In the genomic region with DNA sequence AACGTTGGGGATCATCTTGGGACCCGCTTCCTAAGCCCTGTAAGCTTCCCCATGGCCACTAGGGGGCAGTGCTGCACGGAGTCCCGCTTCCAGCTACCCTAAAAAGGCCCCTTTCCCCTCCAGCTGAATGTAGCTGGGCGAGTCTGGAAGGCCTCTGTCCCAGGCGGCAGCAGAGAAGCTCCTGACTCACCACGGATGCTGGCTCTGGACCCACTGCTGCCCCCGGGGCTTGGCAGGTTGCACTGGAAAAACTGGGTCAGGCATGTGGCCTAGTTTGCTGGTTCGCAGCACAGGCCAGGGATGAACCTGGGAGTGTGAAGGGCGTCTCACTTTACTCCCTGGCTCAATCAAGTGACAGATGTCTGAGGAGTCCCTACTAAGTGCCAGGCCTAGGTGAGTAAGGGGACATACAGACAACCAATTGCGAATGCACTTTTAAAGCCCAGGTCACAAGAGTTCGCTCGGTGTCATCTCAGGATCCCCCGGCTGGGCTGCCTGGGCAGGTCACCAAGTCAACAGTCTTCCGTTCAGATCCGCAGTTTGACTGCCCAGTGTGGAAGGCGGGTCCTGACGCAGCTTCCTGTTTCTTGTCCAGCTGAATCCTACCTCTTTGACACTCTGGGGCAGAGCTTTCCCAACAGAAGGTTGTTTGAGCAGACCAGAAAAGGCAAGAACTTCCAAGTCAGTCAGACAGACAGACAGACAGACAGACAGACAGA, we compare ENCODE assay signal across 8 mouse cellular contexts. TPM values are rescaled to one million over a fixed set of nuclear protein-coding genes. Genes with fewer than 3 reads are reported as not detected.
A peak's percentile ranks its signal among the peaks of the same experiment; 100 is the strongest.
DNase-seq lines count a peak whose midpoint lies in the region; ATAC-seq and TF ChIP-seq lines count a peak whose summit lies in the region.

No protein-coding gene starts in this region.

- no peak for ATAC-seq in forebrain, embryonic 11.5 days (replicated peaks; ENCODE audit: low FRiP score)
- ATAC-seq in heart, embryonic 16.5 days (replicated peaks; ENCODE audit: extremely low read depth, insufficient read depth, low FRiP score): peak; percentile 89
- peak; percentile 83 for ATAC-seq in liver, postnatal 0 days
- peak; percentile 43; the same call in 1 of the 2 replicates for ATAC-seq in neural tube, embryonic 13.5 days (ENCODE audit: low read depth)

- no peak overlapping the region for H3K4me2 ChIP-seq in CH12.LX (ENCODE audit: insufficient read depth, low read depth, poor library complexity, severe bottlenecking)
- no peak overlapping the region for H3K4me2 ChIP-seq in forebrain, embryonic 11.5 days (ENCODE audit: low read depth, low read length, severe bottlenecking)
- H3K4me2 ChIP-seq in heart, embryonic 16.5 days (ENCODE audit: low read depth, low read length): peak overlapping the region; percentile 17; the same call in 1 of the 2 replicates
- H3K4me2 ChIP-seq in liver, postnatal 0 days (ENCODE audit: low read depth, low read length): peak overlapping the region; percentile 44; the same call in 1 of the 2 replicates
- peak overlapping the region; percentile 20; the same call in 1 of the 2 replicates for H3K4me2 ChIP-seq in neural tube, embryonic 13.5 days

- peak; percentile 84 for DNase-seq in CH12.LX (ENCODE audit: extremely low read depth)
- peak; percentile 85 for DNase-seq in c-Kit-positive CD71-negative TER-119-negative erythroid progenitor cells, embryonic 14.5 days (ENCODE audit: low read depth)
- DNase-seq in forebrain, embryonic 11.5 days (ENCODE audit: low spot score): peak; percentile 93
- peak; percentile 55 for DNase-seq in large intestine, adult 2 months (ENCODE audit: low read depth, low spot score)
- DNase-seq in liver, postnatal 0 days: peak; percentile 90

- peaks cover 3 to 27% of the 10 kb centered on the region in 2 experiments; a peak in 3 of 4 replicates for H3K4me1 ChIP-seq in CH12.LX (ENCODE audit: control insufficient read depth in 1 of 2, insufficient read depth in 2 of 2)
- peaks cover 2% of the 10 kb centered on the region; the same call in 1 of the 2 replicates for H3K4me1 ChIP-seq in forebrain, embryonic 11.5 days (replicated peaks; ENCODE audit: control insufficient read depth, insufficient read depth, low read length)
- peaks cover 9% of the 10 kb centered on the region for H3K4me1 ChIP-seq in heart, embryonic 16.5 days (ENCODE audit: control insufficient read depth, insufficient read depth, low read length)
- H3K4me1 ChIP-seq in liver, postnatal 0 days (ENCODE audit: insufficient read depth): peaks cover 11% of the 10 kb centered on the region; the same call in 1 of the 2 replicates
- H3K4me1 ChIP-seq in neural tube, embryonic 13.5 days (replicated peaks): peaks cover 16% of the 10 kb centered on the region
- peaks cover 12% of the 10 kb centered on the region for H3K4me1 ChIP-seq in testis, adult 2 months (ENCODE audit: control insufficient read depth, insufficient read depth, low read length)

- no peak for TF ChIP-seq EP300 in CH12.LX (IDR thresholded peaks at IDR 0.05; ENCODE audit: low read length)
- TF ChIP-seq EP300 in liver, postnatal 0 days (IDR thresholded peaks at IDR 0.05; ENCODE audit: low read depth): no peak

- in situ Hi-C loops in CH12.LX (cut with MboI; ENCODE audit: low pct_ligation_motif_present, low pct_unique_long_range_greater_than_20kb, low sequenced_read_pairs): loop anchor here (5.0 to 25.0 kb wide), 4 partner anchors 68 to 662 kb away; a partner anchor contains a TSS

- 43% methylated on average over 18 of the region's 18 CpGs for WGBS in forebrain, embryonic 11.5 days
- WGBS in heart, embryonic 16.5 days: 31% methylated on average over 18 of the region's 18 CpGs
- 16% methylated on average over 18 of the region's 18 CpGs for WGBS in large intestine, adult 2 months
- 22% methylated on average over 18 of the region's 18 CpGs for WGBS in liver, postnatal 0 days (ENCODE audit: insufficient replicate concordance)
- 42% methylated on average over 18 of the region's 18 CpGs for WGBS in neural tube, embryonic 13.5 days

- H3K27me3 ChIP-seq in CH12.LX (replicated peaks): no peaks in the 10 kb centered on the region
- no peaks in the 10 kb centered on the region for H3K27me3 ChIP-seq in forebrain, embryonic 11.5 days (ENCODE audit: control insufficient read depth, insufficient read depth, low read length)
- H3K27me3 ChIP-seq in heart, embryonic 16.5 days (ENCODE audit: control insufficient read depth, insufficient read depth, low read length): no peaks in the 10 kb centered on the region
- H3K27me3 ChIP-seq in liver, postnatal 0 days (ENCODE audit: insufficient read depth, low read length): no peaks in the 10 kb centered on the region
- no peaks in the 10 kb centered on the region for H3K27me3 ChIP-seq in neural tube, embryonic 13.5 days
- H3K27me3 ChIP-seq in testis, adult 2 months (ENCODE audit: control insufficient read depth, insufficient read depth, low read length): no peaks in the 10 kb centered on the region

- H3K36me3 ChIP-seq in CH12.LX (replicated peaks in 1 of 2; ENCODE audit: control insufficient read depth in 1 of 2, insufficient read depth in 1 of 2, low read length in 1 of 2): no peaks in the 10 kb centered on the region
- no peaks in the 10 kb centered on the region for H3K36me3 ChIP-seq in forebrain, embryonic 11.5 days (ENCODE audit: control insufficient read depth, insufficient read depth, low read length)
- no peaks in the 10 kb centered on the region for H3K36me3 ChIP-seq in heart, embryonic 16.5 days (ENCODE audit: control insufficient read depth, insufficient read depth)
- no peaks in the 10 kb centered on the region for H3K36me3 ChIP-seq in liver, postnatal 0 days (replicated peaks; ENCODE audit: insufficient read depth, low read length)
- no peaks in the 10 kb centered on the region for H3K36me3 ChIP-seq in neural tube, embryonic 13.5 days
- no peaks in the 10 kb centered on the region for H3K36me3 ChIP-seq in testis, adult 2 months (ENCODE audit: control insufficient read depth, insufficient read depth, low read length)

- no peaks in the 10 kb centered on the region for H3K9me3 ChIP-seq in CH12.LX (replicated peaks; ENCODE audit: low read length)
- H3K9me3 ChIP-seq in forebrain, embryonic 11.5 days (ENCODE audit: control insufficient read depth, low read length): no peaks in the 10 kb centered on the region
- H3K9me3 ChIP-seq in heart, embryonic 16.5 days (replicated peaks; ENCODE audit: control insufficient read depth, low read length): no peaks in the 10 kb centered on the region
- H3K9me3 ChIP-seq in liver, postnatal 0 days (ENCODE audit: low read length): no peaks in the 10 kb centered on the region
- no peaks in the 10 kb centered on the region for H3K9me3 ChIP-seq in neural tube, embryonic 13.5 days

- H3K4me3 ChIP-seq in CH12.LX (replicated peaks in 1 of 3; ENCODE audit: low read depth in 2 of 3, low read length in 2 of 3, poor library complexity in 1 of 3): no peak overlapping the region
- H3K4me3 ChIP-seq in forebrain, embryonic 11.5 days (ENCODE audit: low read depth, low read length): no peak overlapping the region
- no peak overlapping the region for H3K4me3 ChIP-seq in heart, embryonic 16.5 days (ENCODE audit: low read length)
- no peak overlapping the region for H3K4me3 ChIP-seq in liver, postnatal 0 days (ENCODE audit: low read depth, low read length)
- H3K4me3 ChIP-seq in neural tube, embryonic 13.5 days: no peak overlapping the region
- H3K4me3 ChIP-seq in testis, adult 2 months (ENCODE audit: control insufficient read depth, low read depth, low read length): peak overlapping the region; percentile 57

- TF ChIP-seq RAD21 in CH12.LX (IDR thresholded peaks at IDR 0.05; ENCODE audit: low read depth, low read length): peak; percentile 95

- H3K9ac ChIP-seq in CH12.LX (ENCODE audit: insufficient read depth, low read depth): no peak overlapping the region
- no peak overlapping the region; the same call in 1 of the 2 replicates for H3K9ac ChIP-seq in forebrain, embryonic 11.5 days (ENCODE audit: low read length)
- H3K9ac ChIP-seq in heart, embryonic 16.5 days (ENCODE audit: low read length): peak overlapping the region; percentile 23
- peak overlapping the region; percentile 33; the same call in 1 of the 2 replicates for H3K9ac ChIP-seq in liver, postnatal 0 days (replicated peaks)
- H3K9ac ChIP-seq in neural tube, embryonic 13.5 days: no peak overlapping the region

- TF ChIP-seq CTCF in CH12.LX (conservative IDR thresholded peaks at IDR 0.05 in 1 of 2, IDR thresholded peaks at IDR 0.05 in 1 of 2; ENCODE audit: low read depth in 2 of 2, low read length in 2 of 2): peak; percentile 97 to 99
- peak; percentile 97 for TF ChIP-seq CTCF in liver, postnatal 0 days (IDR thresholded peaks at IDR 0.05; ENCODE audit: low read depth)
- peak; percentile 99 for TF ChIP-seq CTCF in testis, adult 2 months (IDR thresholded peaks at IDR 0.05; ENCODE audit: control insufficient read depth, insufficient read depth, insufficient replicate concordance, low read depth, low read length)

- dilution Hi-C loops in CH12.LX (cut with MboI; ENCODE audit: extremely low pct_ligation_motif_present, extremely low pct_unique_long_range_greater_than_20kb, low sequenced_read_pairs): no loop called here

- no peak overlapping the region for H3K27ac ChIP-seq in CH12.LX (ENCODE audit: insufficient read depth, low read depth)
- H3K27ac ChIP-seq in forebrain, embryonic 11.5 days (ENCODE audit: low read depth, low read length): no peak overlapping the region
- peak overlapping the region; percentile 70 for H3K27ac ChIP-seq in heart, embryonic 16.5 days (ENCODE audit: low read length)
- peak overlapping the region; percentile 70; the same call in 1 of the 2 replicates for H3K27ac ChIP-seq in liver, postnatal 0 days (ENCODE audit: low read depth)
- H3K27ac ChIP-seq in neural tube, embryonic 13.5 days (replicated peaks): peak overlapping the region; percentile 24; the same call in 1 of the 2 replicates
- peak overlapping the region; percentile 47 for H3K27ac ChIP-seq in testis, adult 2 months (ENCODE audit: control insufficient read depth, insufficient read depth, low read depth, low read length)

- TF ChIP-seq POLR2A in CH12.LX (IDR thresholded peaks at IDR 0.05; ENCODE audit: low read depth, low read length): no peak
- TF ChIP-seq POLR2A in testis, adult 2 months (IDR thresholded peaks at IDR 0.05; ENCODE audit: control insufficient read depth, low read depth, low read length): no peak

- no peaks in the 10 kb centered on the region for H3K79me2 ChIP-seq in CH12.LX (replicated peaks; ENCODE audit: control insufficient read depth, extremely low read depth, insufficient read depth, poor library complexity, severe bottlenecking)

RNA-seq across cellular contexts. Expression of a gene that starts 29.8 kb away (rescaled TPM):
- 54.7 and 84.1 TPM in 2 replicates for total RNA-seq in CH12.LX (2012; rRNA removed)
- 104 and 122 TPM in 2 replicates for total RNA-seq in CH12.LX (2014; rRNA removed)
- 118 and 129 TPM in 2 replicates for polyA plus RNA-seq in CH12.LX (2012; ENCODE audit: insufficient read length, low read depth)
- 355 and 371 TPM in 2 replicates for polyA plus RNA-seq in forebrain, embryonic 11.5 days (2014; fragmentation: Nextera tagmentation; extraction: Ambion mirVana)
- polyA plus RNA-seq in heart, embryonic 16.5 days (2015; fragmentation: Nextera tagmentation; extraction: Ambion mirVana): 121 and 123 TPM in 2 replicates
- polyA plus RNA-seq in large intestine, adult 2 months (2012; rRNA removed): 41.8 and 58.0 TPM in 2 replicates
- polyA plus RNA-seq in liver, postnatal 0 days (2015; fragmentation: Nextera tagmentation; extraction: Ambion mirVana): 23.3 and 26.3 TPM in 2 replicates
- polyA plus RNA-seq in neural tube, embryonic 13.5 days (2015; fragmentation: Nextera tagmentation; extraction: Ambion mirVana): 492 and 532 TPM in 2 replicates
- polyA plus RNA-seq in testis, adult 2 months (2012; rRNA removed): 12.2 and 14.2 TPM in 2 replicates

Comparison
In these comparisons a context has a peak if more than half of its experiments do, and no peak if none do; other contexts are left out.
1. H3K27ac ChIP-seq: peak in heart, embryonic 16.5 days (single experiment), liver, postnatal 0 days (single experiment), neural tube, embryonic 13.5 days (single experiment) and testis, adult 2 months (single experiment); none in CH12.LX (single experiment) and forebrain, embryonic 11.5 days (single experiment).
2. H3K4me2 ChIP-seq: peak in heart, embryonic 16.5 days (single experiment), liver, postnatal 0 days (single experiment) and neural tube, embryonic 13.5 days (single experiment); none in CH12.LX (single experiment) and forebrain, embryonic 11.5 days (single experiment).
3. H3K9ac ChIP-seq: peak in heart, embryonic 16.5 days (single experiment) and liver, postnatal 0 days (single experiment); none in CH12.LX (single experiment), forebrain, embryonic 11.5 days (single experiment) and neural tube, embryonic 13.5 days (single experiment).
4. Peak in every context shown above with its lines, with median percentiles within 50 percentile points of each other: DNase-seq and CTCF ChIP-seq.